8 mouse cellular contexts compared by ENCODE assay signal in the genomic region with DNA sequence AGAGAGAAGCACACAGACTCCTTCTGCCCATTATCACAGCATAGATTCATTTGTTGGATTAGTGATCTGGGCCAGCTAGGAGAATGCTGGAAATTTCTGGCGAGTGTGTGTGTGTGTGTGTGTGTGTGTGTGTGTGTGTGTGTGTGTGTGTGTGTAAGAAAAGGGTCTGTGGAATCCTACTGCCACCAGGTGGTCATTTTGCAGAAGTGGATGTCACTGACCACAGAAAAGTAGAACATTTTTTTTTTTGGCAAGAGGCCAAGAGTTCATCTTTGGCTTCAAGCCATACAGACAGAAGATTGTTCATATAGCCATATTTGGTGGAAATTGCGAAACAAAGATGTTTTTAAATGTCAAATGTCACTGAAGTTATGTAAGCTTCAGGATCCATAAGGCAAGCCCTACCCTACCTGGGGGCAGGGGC. TPM values are rescaled to one million over a fixed set of nuclear protein-coding genes. Genes with fewer than 3 reads are reported as not detected.
DNase-seq lines count a peak whose midpoint lies in the region; ATAC-seq and TF ChIP-seq lines count a peak whose summit lies in the region.

No protein-coding gene starts in this region.

- no peak overlapping the region for H3K4me3 ChIP-seq in kidney, adult 2 months (ENCODE audit: insufficient read depth, low read depth, low read length)
- no peak overlapping the region for H3K4me3 ChIP-seq in kidney, embryonic 15.5 days (replicated peaks)
- no peak overlapping the region for H3K4me3 ChIP-seq in forebrain, embryonic 11.5 days (ENCODE audit: low read depth, low read length)
- no peak overlapping the region for H3K4me3 ChIP-seq in stomach, postnatal 0 days (ENCODE audit: low read depth, low read length)

- WGBS in kidney, adult 2 months = 3% methylated on average over 2 of the region's 2 CpGs
- 3% methylated on average over 2 of the region's 2 CpGs for WGBS in kidney, embryonic 15.5 days
- 7% methylated on average over 2 of the region's 2 CpGs for WGBS in forebrain, embryonic 11.5 days
- 3% methylated on average over 2 of the region's 2 CpGs for WGBS in stomach, postnatal 0 days

- TF ChIP-seq EP300 in stomach, postnatal 0 days (optimal IDR thresholded peaks at IDR 0.05) = peak; percentile 60

- H3K36me3 ChIP-seq in kidney, adult 2 months (ENCODE audit: control insufficient read depth, insufficient read depth, low read length) = no peaks in the 10 kb centered on the region
- no peaks in the 10 kb centered on the region for H3K36me3 ChIP-seq in kidney, embryonic 15.5 days
- no peaks in the 10 kb centered on the region for H3K36me3 ChIP-seq in forebrain, embryonic 11.5 days (ENCODE audit: control insufficient read depth, insufficient read depth, low read length)
- no peaks in the 10 kb centered on the region for H3K36me3 ChIP-seq in stomach, postnatal 0 days (ENCODE audit: control insufficient read depth, insufficient read depth, low read length)

- peak; percentile 57 for TF ChIP-seq CTCF in kidney, adult 2 months (conservative IDR thresholded peaks at IDR 0.05; ENCODE audit: insufficient read depth, insufficient read length, low read depth, low read length)
- TF ChIP-seq CTCF in stomach, postnatal 0 days (IDR thresholded peaks at IDR 0.05; ENCODE audit: low read depth) = peak; percentile 88

- DNase-seq in kidney, adult 2 months = peak; percentile 83
- peak; percentile 75 for DNase-seq in CD4-positive helper T cell, adult 2 months (ENCODE audit: low read depth, low spot score)
- peak; percentile 43 for DNase-seq in adrenal gland, postnatal 25 days
- DNase-seq in forebrain, embryonic 11.5 days (ENCODE audit: low spot score) = peak; percentile 71
- peak; percentile 82 for DNase-seq in kidney, postnatal 10 days
- peak; percentile 57 to 75 for DNase-seq in lung, postnatal 4 days
- peak; percentile 69 for DNase-seq in stomach, postnatal 0 days (ENCODE audit: low spot score)

- no peak for ATAC-seq in kidney, embryonic 15.5 days (replicated peaks; ENCODE audit: low FRiP score)
- no peak for ATAC-seq in forebrain, embryonic 11.5 days (replicated peaks; ENCODE audit: low FRiP score)
- ATAC-seq in stomach, postnatal 0 days (ENCODE audit: low FRiP score, low TSS enrichment) = peak; percentile 62; the same call in 1 of the 2 replicates

- H3K4me1 ChIP-seq in kidney, adult 2 months (ENCODE audit: control insufficient read depth, insufficient read depth, low read length) = peaks cover 14% of the 10 kb centered on the region; the same call in 1 of the 2 replicates
- peaks cover 34% of the 10 kb centered on the region for H3K4me1 ChIP-seq in kidney, embryonic 15.5 days
- peaks cover 19% of the 10 kb centered on the region for H3K4me1 ChIP-seq in forebrain, embryonic 11.5 days (replicated peaks; ENCODE audit: control insufficient read depth, insufficient read depth, low read length)
- 0 out of 2 replicates have a peak, but pooled peaks cover 2% of the 10 kb centered on the region for H3K4me1 ChIP-seq in stomach, postnatal 0 days (replicated peaks; ENCODE audit: control insufficient read depth, insufficient read depth)

- no peaks in the 10 kb centered on the region for H3K9me3 ChIP-seq in kidney, embryonic 15.5 days (replicated peaks)
- H3K9me3 ChIP-seq in forebrain, embryonic 11.5 days (ENCODE audit: control insufficient read depth, low read length) = no peaks in the 10 kb centered on the region
- H3K9me3 ChIP-seq in stomach, postnatal 0 days (ENCODE audit: control insufficient read depth, low read length) = no peaks in the 10 kb centered on the region

- no peak overlapping the region for H3K9ac ChIP-seq in kidney, embryonic 15.5 days
- no peak overlapping the region for H3K9ac ChIP-seq in forebrain, embryonic 11.5 days (ENCODE audit: low read length)
- H3K9ac ChIP-seq in stomach, postnatal 0 days (ENCODE audit: low read length) = no peak overlapping the region

- peak overlapping the region; percentile 47; the same call in 1 of the 2 replicates for H3K27ac ChIP-seq in kidney, adult 2 months (ENCODE audit: insufficient read depth, low read depth, low read length)
- H3K27ac ChIP-seq in kidney, embryonic 15.5 days = no peak overlapping the region
- no peak overlapping the region for H3K27ac ChIP-seq in forebrain, embryonic 11.5 days (ENCODE audit: low read depth, low read length)
- no peak overlapping the region for H3K27ac ChIP-seq in stomach, postnatal 0 days (replicated peaks)

- no peak for TF ChIP-seq POLR2A in kidney, adult 2 months (IDR thresholded peaks at IDR 0.05; ENCODE audit: low read depth, low read length)

- H3K4me2 ChIP-seq in kidney, embryonic 15.5 days = no peak overlapping the region
- H3K4me2 ChIP-seq in forebrain, embryonic 11.5 days (ENCODE audit: low read depth, low read length, severe bottlenecking) = no peak overlapping the region
- no peak overlapping the region for H3K4me2 ChIP-seq in stomach, postnatal 0 days (replicated peaks; ENCODE audit: low read depth)

- H3K27me3 ChIP-seq in kidney, adult 2 months (replicated peaks; ENCODE audit: control insufficient read depth, insufficient read depth, low read length) = no peaks in the 10 kb centered on the region
- H3K27me3 ChIP-seq in kidney, embryonic 15.5 days = peaks cover 45% of the 10 kb centered on the region
- peaks cover 24% of the 10 kb centered on the region for H3K27me3 ChIP-seq in forebrain, embryonic 11.5 days (ENCODE audit: control insufficient read depth, insufficient read depth, low read length)
- no peaks in the 10 kb centered on the region for H3K27me3 ChIP-seq in stomach, postnatal 0 days (ENCODE audit: control insufficient read depth, insufficient read depth, low read length)

RNA-seq across cellular contexts. Expression of a gene that starts 7.0 kb away (rescaled TPM):
- 53.0 and 61.6 TPM in 2 replicates for polyA plus RNA-seq in kidney, adult 2 months (2012; rRNA removed)
- polyA plus RNA-seq in kidney, embryonic 15.5 days (2015; fragmentation: Nextera tagmentation; extraction: Ambion mirVana) = 57.5 and 65.2 TPM in 2 replicates
- 133 and 199 TPM in 2 replicates for total RNA-seq in adrenal gland, postnatal 25 days (2021)
- 70.8 and 71.7 TPM in 2 replicates for polyA plus RNA-seq in forebrain, embryonic 11.5 days (2014; fragmentation: Nextera tagmentation; extraction: Ambion mirVana)
- 54.7 and 55.4 TPM in 2 replicates for polyA plus RNA-seq in stomach, postnatal 0 days (2015; fragmentation: Nextera tagmentation; extraction: Ambion mirVana)
